Mouse (Mus musculus) embryonic facial prominence, embryonic 10.5 days (tissue): ENCODE measurements around the gene Klk1b1. TPM values are rescaled to one million over a fixed set of nuclear protein-coding genes. Genes with fewer than 3 reads are reported as not detected.

Source experiments
- DNase-seq: peaks from one replicate; pipeline ENCODE4 v3.0.0-alpha.2; 2017; ENCODE audit warnings: low spot score
- H3K27ac ChIP-seq: fragments of 300-500 bp; sonication (generic); replicated peaks from 2 replicates; pipeline ENCODE4 v1.5.1; 2016; ENCODE audit warnings: mild to moderate bottlenecking
- H3K27me3 ChIP-seq: fragments of 300-500 bp; sonication (generic); replicated peaks from 2 replicates; pipeline ENCODE4 v1.6.1; 2016; ENCODE audit warnings: low read depth, mild to moderate bottlenecking; ENCODE audit not compliant: poor library complexity, severe bottlenecking
- H3K36me3 ChIP-seq: fragments of 300-500 bp; sonication (generic); replicated peaks from 2 replicates; pipeline ENCODE4 v1.6.1; 2016; ENCODE audit warnings: mild to moderate bottlenecking, moderate library complexity
- H3K4me1 ChIP-seq: fragments of 300-500 bp; sonication (generic); 2 replicates; pipeline ENCODE4 v1.6.1; 2016
- H3K4me3 ChIP-seq: fragments of 300-500 bp; sonication (generic); 2 replicates; pipeline ENCODE4 v1.5.1; 2016; ENCODE audit warnings: mild to moderate bottlenecking, moderate library complexity
- H3K9me3 ChIP-seq: fragments of 300-500 bp; sonication (generic); 2 replicates; pipeline ENCODE4 v1.6.1; 2016; ENCODE audit warnings: mild to moderate bottlenecking
- WGBS: fragments of 180-500 bp; shearing (Covaris S2); methylation state at CpG from one replicate; pipeline ENCODE4 v1.1.7; 2016; 5-methylcytosine and 5-hydroxymethylcytosine counted together
- polyA plus RNA-seq: library from polyadenylated mRNA; unstranded; fragments of >200 nt; fragmentation: Nextera tagmentation; extraction: Ambion mirVana; gene quantifications from 2 replicates; pipeline ENCODE4 v1.2.1, GENCODE M21; 2016

Gene Klk1b1
- not detected in 2 replicates for polyA plus RNA-seq

GRCm38 (mm10) chr7:43966451-43966850, at the start of gene Klk1b1:
TSS of gene Klk1b1 (plus strand) at chr7:43966751.
- Histone ChIP-seq H3K4me1 (no peaks in the 10 kb centered on the region), H3K4me3 (no peak within 1 kb of the TSS), H3K27me3 (no peaks in the 10 kb centered on the region), H3K36me3 (no peaks in the 10 kb centered on the region), H3K27ac (no peak within 1 kb of the TSS), H3K9me3 (no peaks in the 10 kb centered on the region)
- 78% methylated on average over 3 of the region's 3 CpGs for WGBS
- no peak for DNase-seq

GRCm38 (mm10) chr7:43918426-43918825, 48.1 kb upstream of the Klk1b1 start:
- Histone ChIP-seq H3K4me1 (no peaks in the 10 kb centered on the region), H3K27ac (no peak overlapping the region), H3K9me3 (no peaks in the 10 kb centered on the region), H3K4me3 (no peak overlapping the region), H3K27me3 (no peaks in the 10 kb centered on the region), H3K36me3 (no peaks in the 10 kb centered on the region)
- 85% methylated on average over 13 of the region's 13 CpGs for WGBS
- DNase-seq = no peak

- DNase-seq = no peak
- Histone ChIP-seq H3K27me3 (no peaks in the 10 kb centered on the region), H3K36me3 (no peaks in the 10 kb centered on the region), H3K4me3 (no peak overlapping the region), H3K27ac (no peak overlapping the region), H3K4me1 (no peaks in the 10 kb centered on the region), H3K9me3 (no peaks in the 10 kb centered on the region)
- WGBS = 72% methylated on average over 8 of the region's 8 CpGs
These were observed 47.7 kb upstream of the Klk1b1 start for GRCm38 (mm10) chr7:43918871-43919270.

- no peaks in the 10 kb centered on the region for H3K36me3 ChIP-seq
- H3K27me3 ChIP-seq = no peaks in the 10 kb centered on the region
- H3K4me3 ChIP-seq = no peak overlapping the region
- H3K9me3 ChIP-seq = no peaks in the 10 kb centered on the region
- DNase-seq = peak; percentile 81
- no peaks in the 10 kb centered on the region for H3K4me1 ChIP-seq
- no peak overlapping the region for H3K27ac ChIP-seq
- WGBS = 34% methylated on average over 14 of the region's 14 CpGs
These were observed 46.7 kb upstream of the Klk1b1 start for GRCm38 (mm10) chr7:43919559-43920451.

GRCm38 (mm10) chr7:43920582-43920981, 46.0 kb upstream of the Klk1b1 start:
- no peak for DNase-seq
- H3K36me3 ChIP-seq = no peaks in the 10 kb centered on the region
- H3K27me3 ChIP-seq = no peaks in the 10 kb centered on the region
- no peaks in the 10 kb centered on the region for H3K9me3 ChIP-seq
- H3K4me3 ChIP-seq = no peak overlapping the region
- H3K4me1 ChIP-seq = no peaks in the 10 kb centered on the region
- no peak overlapping the region for H3K27ac ChIP-seq
- 81% methylated on average over 3 of the region's 3 CpGs for WGBS

GRCm38 (mm10) chr7:43921087-43921486, 45.5 kb upstream of the Klk1b1 start:
- no peak for DNase-seq
- H3K4me3 ChIP-seq = no peak overlapping the region
- H3K4me1 ChIP-seq = no peaks in the 10 kb centered on the region
- WGBS = 89% methylated on average over 6 of the region's 6 CpGs
- H3K9me3 ChIP-seq = no peaks in the 10 kb centered on the region
- no peaks in the 10 kb centered on the region for H3K27me3 ChIP-seq
- H3K27ac ChIP-seq = no peak overlapping the region
- no peaks in the 10 kb centered on the region for H3K36me3 ChIP-seq

- Histone ChIP-seq H3K36me3 (no peaks in the 10 kb centered on the region), H3K27me3 (no peaks in the 10 kb centered on the region), H3K9me3 (no peaks in the 10 kb centered on the region), H3K4me3 (no peak overlapping the region), H3K27ac (no peak overlapping the region), H3K4me1 (no peaks in the 10 kb centered on the region)
- DNase-seq = no peak
- 82% methylated on average over 2 of the region's 2 CpGs for WGBS
These were observed 44.6 kb upstream of the Klk1b1 start for GRCm38 (mm10) chr7:43921941-43922340.

GRCm38 (mm10) chr7:43925985-43926384, 40.6 kb upstream of the Klk1b1 start:
- H3K36me3 ChIP-seq = no peaks in the 10 kb centered on the region
- DNase-seq = peak; percentile 18
- no peak overlapping the region for H3K27ac ChIP-seq
- no peaks in the 10 kb centered on the region for H3K9me3 ChIP-seq
- H3K27me3 ChIP-seq = no peaks in the 10 kb centered on the region
- no peak overlapping the region for H3K4me3 ChIP-seq
- no peaks in the 10 kb centered on the region for H3K4me1 ChIP-seq
- WGBS = 64% methylated on average over 5 of the region's 5 CpGs

- peak; percentile 30 for DNase-seq
- Histone ChIP-seq H3K27ac (no peak overlapping the region), H3K36me3 (no peaks in the 10 kb centered on the region), H3K9me3 (no peaks in the 10 kb centered on the region), H3K27me3 (no peaks in the 10 kb centered on the region), H3K4me3 (no peak overlapping the region), H3K4me1 (no peaks in the 10 kb centered on the region)
- 44% methylated on average over 4 of the region's 4 CpGs for WGBS
These were observed 38.0 kb upstream of the Klk1b1 start for GRCm38 (mm10) chr7:43928521-43928920.

- 56% methylated on average over 4 of the region's 4 CpGs for WGBS
- DNase-seq = no peak
- no peaks in the 10 kb centered on the region for H3K27me3 ChIP-seq
- H3K4me1 ChIP-seq = 0 out of 2 replicates have a peak, but pooled peaks cover 3% of the 10 kb centered on the region
- no peak overlapping the region for H3K27ac ChIP-seq
- H3K36me3 ChIP-seq = no peaks in the 10 kb centered on the region
- no peaks in the 10 kb centered on the region for H3K9me3 ChIP-seq
- H3K4me3 ChIP-seq = no peak overlapping the region
These were observed 34.2 kb upstream of the Klk1b1 start for GRCm38 (mm10) chr7:43932337-43932736.

GRCm38 (mm10) chr7:43933440-43933839, 33.1 kb upstream of the Klk1b1 start, which contains the start of gene Klk15:
TSS of gene Klk15 (plus strand) at chr7:43933740.
- H3K9me3 ChIP-seq = no peaks in the 10 kb centered on the region
- no peak within 1 kb of the TSS for H3K4me3 ChIP-seq
- no peaks in the 10 kb centered on the region for H3K27me3 ChIP-seq
- no peaks in the 10 kb centered on the region for H3K36me3 ChIP-seq
- 0 out of 2 replicates have a peak, but pooled peaks cover 3% of the 10 kb centered on the region for H3K4me1 ChIP-seq
- H3K27ac ChIP-seq = no peak within 1 kb of the TSS
- no peak for DNase-seq
- WGBS = 93% methylated on average over 3 of the region's 3 CpGs

GRCm38 (mm10) chr7:43934747-43935146, 31.8 kb upstream of the Klk1b1 start:
- H3K27me3 ChIP-seq = no peaks in the 10 kb centered on the region
- 0 out of 2 replicates have a peak, but pooled peaks cover 3% of the 10 kb centered on the region for H3K4me1 ChIP-seq
- 59% methylated on average over 3 of the region's 3 CpGs for WGBS
- H3K36me3 ChIP-seq = no peaks in the 10 kb centered on the region
- H3K4me3 ChIP-seq = no peak overlapping the region
- H3K9me3 ChIP-seq = no peaks in the 10 kb centered on the region
- H3K27ac ChIP-seq = no peak overlapping the region
- DNase-seq = no peak

- no peaks in the 10 kb centered on the region for H3K36me3 ChIP-seq
- 0 out of 2 replicates have a peak, but pooled peaks cover 3% of the 10 kb centered on the region for H3K4me1 ChIP-seq
- H3K4me3 ChIP-seq = no peak overlapping the region
- no peak overlapping the region for H3K27ac ChIP-seq
- H3K27me3 ChIP-seq = no peaks in the 10 kb centered on the region
- no peak for DNase-seq
- no peaks in the 10 kb centered on the region for H3K9me3 ChIP-seq
- 87% methylated on average over 14 of the region's 14 CpGs for WGBS
These were observed 30.0 kb upstream of the Klk1b1 start for GRCm38 (mm10) chr7:43936551-43936950.
